Mouse (Mus musculus): ENCODE measurements around the gene Pde6b.

Pde6b gene

DNA sequence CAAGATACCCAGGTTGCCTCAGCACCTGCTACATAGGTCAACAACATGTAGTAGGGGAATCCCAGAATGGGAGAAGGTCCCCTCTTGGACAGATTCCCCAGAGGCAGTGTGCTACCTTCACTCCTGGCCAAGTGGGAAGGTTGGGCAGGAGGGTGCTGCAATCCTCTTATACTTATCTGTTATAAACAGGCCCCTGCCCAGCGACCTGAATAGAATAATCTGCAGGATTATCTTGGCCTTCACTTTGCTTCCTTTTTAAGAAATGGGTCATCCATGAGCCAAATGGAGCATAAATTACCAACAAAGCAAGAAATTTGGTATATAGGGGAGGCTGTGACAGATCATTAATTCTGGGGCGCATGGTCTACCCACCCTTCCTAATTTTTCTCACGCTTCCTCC lies 1.6 kb downstream of the Pde6b start:
- DNase-seq (ENCODE audit: low spot score): no peak

DNA sequence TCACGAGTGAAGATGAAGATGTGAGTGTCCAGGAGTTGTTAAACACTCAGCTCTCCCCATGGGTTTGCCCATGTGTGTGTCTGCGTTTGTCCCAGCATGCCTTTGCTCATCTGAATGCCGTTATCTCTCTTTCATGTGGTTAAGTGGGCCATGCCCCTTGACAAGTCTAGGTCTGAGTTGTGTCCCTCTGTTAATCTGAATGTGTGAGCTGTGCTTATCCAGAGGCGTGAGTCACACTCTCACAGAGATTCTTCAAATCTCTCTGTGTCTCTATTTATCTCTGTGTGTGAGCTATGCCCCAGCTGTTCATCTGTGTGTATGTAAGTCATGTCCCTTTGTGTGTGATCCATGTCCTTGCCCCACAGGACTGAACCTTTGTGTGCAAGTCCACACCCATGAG lies 15.3 kb downstream of the Pde6b start:
- DNase-seq (ENCODE audit: low spot score): no peak

DNA sequence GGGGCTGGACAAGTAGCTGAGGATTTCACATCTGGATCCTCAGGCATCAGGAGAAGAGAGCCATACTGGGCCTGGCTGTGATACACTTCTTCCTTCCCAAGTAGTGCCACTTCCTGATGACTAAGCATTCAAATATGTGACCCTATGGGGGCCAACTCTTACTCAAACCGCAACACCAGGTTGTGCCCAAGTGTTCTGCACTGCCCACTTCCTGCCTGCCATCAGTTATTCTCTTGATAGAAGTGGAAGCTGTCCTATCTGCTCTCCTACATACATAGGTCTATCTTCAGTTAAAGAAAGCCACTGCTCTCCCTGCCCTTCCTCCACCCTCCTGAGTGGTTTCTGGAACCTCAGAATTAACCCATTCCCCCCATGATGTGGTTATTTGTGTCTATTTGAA lies 17.3 kb downstream of the Pde6b start:
- no peak for DNase-seq (ENCODE audit: low spot score)

DNA sequence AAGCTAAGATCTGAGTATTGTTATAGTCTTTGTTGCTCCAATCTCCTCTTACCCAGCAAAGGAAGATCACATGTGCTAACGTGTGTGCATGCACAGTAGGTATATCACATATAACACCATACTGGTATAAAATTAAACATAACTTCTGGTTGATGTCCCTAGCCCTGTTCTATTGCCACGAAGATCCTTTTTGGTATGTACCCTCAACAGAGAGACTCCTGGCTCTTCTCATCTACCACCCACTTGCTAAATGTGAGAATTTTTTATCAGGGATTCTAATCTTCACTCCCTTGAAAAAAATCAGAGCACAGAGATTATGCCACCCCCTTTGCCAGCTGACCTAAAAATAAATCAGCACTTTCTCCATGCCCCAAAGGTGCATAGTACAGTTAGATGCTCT lies 18.8 kb downstream of the Pde6b start:
- DNase-seq (ENCODE audit: low spot score): no peak

DNA sequence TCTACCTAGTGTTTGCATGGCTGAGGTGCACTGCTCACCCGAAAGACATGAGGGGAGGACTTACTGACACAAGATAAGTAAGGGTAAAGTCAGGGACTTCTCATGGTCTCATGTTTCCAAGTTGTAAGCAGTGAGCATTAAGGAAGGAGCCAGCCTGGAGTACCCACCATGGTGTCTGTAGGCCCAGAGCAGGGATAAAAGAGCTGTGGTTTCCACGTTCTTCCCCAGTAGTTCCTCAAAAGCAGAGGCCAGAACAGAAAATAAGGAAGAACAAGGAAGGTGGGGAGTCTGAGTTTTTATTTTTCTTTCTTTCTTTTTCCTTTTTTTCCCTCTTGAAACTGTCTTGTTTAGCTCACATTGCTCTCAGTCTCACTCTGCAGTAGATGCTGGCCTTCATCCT lies 26.5 kb downstream of the Pde6b start:
- no peak for DNase-seq (ENCODE audit: low spot score)

DNA sequence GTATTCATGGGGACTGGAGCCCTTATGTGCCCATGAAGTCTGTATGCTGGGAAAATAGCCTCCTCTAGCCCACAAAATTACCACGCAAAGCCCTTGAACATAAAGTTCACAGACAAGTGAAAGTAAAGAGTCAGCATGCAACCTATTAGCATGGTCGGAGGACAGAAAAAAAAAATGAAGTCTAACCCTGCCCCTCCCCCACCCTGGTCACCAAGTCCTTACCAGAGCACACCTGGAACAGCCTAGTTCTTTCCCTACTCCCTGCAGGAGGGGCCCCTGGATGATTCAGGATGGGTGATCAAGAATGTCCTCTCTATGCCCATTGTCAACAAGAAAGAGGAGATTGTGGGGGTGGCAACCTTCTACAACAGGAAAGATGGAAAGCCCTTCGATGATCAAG lies 34.5 kb downstream of the Pde6b start:
- DNase-seq (ENCODE audit: low spot score): no peak

DNA sequence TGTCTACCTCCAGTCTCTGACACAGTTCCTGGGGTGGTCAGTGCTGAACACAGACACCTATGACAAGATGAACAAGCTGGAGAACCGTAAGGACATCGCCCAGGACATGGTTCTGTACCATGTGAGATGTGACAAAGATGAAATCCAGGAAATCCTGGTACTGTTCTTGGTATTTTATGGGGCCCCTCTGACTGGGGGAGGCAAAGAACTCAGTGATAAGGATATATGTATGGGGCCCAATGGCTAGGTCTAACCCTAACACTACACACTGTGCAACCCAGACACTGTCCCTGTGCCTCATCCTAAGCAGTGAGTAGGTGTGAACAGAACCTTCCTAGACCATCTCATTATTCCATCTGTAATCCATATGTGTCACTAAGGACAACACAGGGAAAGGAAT lies 35.2 kb downstream of the Pde6b start:
- DNase-seq (ENCODE audit: low spot score): no peak

DNA sequence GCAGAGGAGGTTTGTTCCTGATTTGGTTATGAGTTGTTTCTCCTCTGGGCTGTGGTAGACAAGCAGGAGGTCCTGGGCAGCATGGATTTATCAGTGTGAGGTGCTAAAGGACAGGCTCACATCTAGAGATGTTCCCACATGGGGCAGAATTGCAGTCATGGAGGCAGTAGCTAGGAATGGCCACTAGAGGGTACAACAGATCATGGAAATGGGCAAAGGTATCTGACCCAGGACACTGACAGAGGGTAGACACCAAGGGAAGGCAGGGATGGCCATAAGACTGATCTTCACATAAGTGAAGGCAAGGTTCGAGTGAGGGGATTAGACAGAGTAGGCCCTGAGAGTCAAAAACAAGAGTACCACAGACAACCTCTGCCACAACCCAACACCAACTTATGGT lies 39.0 kb downstream of the Pde6b start:
- peak; percentile 76 for DNase-seq (ENCODE audit: low spot score)

DNA sequence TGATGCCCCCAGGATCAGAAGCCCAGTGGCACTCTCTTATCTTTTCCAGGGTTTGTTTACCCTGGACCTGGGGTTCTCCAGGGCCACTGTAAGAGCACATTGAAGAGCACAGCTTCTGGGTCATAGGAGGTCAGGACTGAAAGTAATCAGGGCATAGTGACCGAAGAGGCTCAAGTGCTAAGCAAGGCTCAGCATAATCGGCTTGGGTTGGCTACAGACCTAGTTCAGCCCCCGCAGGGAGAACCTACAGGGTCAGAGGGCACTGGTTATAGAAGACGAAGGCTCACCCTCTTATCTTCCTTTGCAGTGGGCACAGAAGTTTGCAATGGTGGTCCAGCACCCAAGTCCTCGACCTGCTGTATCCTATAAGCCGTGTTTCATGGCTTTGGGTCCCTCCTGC lies 43.0 kb downstream of the Pde6b start:
- no peak for DNase-seq (ENCODE audit: low spot score)

DNA sequence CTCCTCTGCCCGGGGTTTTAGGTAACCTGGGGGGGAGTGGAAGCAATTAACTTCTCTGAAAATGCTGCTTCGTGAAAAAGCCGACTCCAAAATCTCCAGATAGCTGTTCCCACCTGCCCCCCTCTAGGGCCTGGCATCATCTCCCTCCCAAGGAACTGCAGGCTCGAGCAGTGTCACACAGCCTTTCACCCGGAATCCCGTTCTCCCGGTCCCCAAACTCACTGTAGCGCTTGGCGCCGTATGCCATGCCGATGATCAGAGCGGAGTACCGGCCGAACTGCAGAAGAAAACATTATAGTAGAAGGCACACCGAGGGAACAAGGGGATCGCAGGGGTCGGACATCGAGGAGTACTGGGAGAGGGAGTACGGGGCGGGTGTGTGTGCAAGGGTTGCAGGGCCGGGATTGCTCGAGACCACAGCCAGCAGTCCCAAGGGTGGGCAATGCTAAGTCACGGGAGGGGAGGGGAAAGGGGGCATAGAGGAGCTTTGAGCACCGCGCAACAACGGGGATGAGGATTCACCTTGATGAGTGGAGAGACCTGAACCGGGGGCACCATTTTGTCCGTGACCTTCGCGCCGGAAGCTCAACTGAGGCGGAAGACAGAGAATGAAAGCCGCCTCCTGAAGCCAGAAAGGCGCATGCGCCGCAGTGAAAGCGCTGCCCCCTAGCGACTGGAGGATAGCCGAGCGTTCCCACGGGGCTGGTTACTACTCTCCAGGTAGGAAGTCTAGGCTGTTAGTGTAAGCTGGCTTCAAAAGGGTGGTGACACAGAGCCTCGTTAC lies 45.8 kb downstream of the Pde6b start, which contains the start of gene Atp5k:
Gene Atp5k, minus strand, starts transcription at position 645 of the 784 bp plus-strand sequence.
- peak; percentile 96 for DNase-seq (ENCODE audit: low spot score)

DNA sequence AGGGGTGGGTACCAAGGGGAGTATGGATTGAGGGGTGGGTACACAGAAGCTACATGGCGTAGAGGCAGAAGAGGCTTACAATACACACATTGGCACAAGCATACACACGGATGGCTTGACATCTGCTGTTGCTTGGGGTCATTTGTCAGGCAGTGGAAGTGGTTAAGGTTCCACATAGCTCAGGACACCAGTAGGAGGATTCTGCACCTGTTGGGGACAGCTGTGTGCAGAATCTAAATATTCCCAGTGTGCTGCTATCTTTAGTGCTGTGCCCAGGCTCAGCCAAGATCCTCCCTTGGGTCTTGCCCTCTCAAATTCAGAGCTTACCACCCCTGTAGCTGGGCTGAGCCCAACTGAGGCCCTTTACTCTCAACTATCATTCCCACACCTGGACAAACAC lies 47.9 kb downstream of the Pde6b start:
- DNase-seq (ENCODE audit: low spot score): no peak

DNA sequence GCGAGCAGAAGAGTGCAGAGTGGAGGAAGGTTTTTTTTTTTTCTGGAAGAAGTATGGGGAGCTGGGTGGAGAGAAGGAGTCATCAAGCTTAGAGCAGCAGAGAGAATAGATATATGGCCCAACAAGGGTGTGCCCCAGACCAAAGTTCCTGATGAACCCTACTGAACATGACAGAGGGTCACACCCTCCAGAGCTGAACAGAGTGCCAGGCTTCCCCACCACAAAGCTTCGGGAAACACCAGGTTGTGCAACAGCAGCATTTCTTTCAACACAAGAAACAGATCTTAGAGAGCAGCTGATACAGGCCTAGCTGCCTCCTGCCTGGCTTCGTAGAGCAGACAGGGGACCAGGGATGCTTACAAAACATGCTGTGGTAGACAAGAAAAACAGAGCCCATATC lies 58.8 kb downstream of the Pde6b start:
- no peak for DNase-seq (ENCODE audit: low spot score)

DNA sequence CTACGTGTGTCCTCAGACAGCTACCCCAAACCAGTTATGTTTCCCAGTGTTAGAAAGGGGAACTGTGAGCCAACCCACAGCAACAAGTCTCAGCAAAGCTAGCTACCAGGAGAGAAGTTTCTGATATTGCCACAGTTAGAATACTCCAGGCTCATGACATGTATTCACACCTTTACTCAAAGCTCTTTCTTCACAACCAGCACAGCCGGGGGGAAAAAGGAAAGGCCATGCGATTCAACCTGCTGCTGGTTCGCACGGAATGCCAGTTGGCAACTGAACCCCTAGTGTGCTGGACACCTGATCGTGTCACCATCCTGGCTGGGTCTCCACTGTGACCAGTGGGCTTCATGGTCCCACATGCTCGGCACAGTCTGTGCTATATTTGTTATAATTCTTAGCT lies 59.7 kb downstream of the Pde6b start:
- DNase-seq (ENCODE audit: low spot score): no peak

DNA sequence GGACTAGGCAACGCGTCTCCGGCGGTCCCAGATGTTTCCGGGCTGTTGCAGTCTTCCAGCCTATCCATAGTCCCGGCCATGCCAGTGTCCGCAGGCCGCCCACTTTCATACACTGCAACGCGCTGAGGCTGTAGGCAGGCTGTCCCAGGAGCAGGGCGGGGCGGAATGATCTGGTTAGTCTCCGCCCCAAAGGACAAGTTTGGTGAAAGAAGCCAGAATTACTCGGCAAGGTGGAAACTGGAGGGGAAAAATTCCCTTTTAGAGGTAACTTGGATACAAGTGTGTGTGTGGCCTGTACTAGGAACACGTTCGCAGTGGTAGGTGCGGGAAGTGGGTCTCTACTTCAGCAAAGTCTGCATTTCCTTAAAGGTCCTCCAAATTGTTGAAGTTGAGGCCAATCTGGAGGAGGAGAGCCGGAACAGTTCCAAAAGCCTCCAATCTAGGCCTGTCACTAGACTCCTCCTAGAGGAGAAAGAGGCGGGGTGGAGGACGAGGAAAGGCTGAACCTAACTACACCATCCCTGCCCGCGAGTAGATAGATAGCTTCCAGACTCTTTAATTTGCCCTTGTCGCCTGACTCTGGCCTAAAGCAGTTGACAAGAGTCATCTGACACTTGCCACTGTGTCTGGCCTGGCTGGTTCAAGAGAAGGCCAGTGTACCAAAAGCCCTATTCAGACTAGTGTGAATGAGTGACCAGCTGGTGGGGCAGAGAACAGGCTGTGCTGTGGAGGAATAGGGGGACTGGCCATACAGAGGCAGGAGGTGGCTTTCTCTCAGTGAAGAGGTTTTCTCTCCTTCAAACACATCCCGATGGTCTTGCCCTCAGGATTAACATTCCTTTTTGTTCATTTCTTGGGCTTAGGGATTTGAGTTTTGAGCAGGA lies 60.8 kb downstream of the Pde6b start, which contains the start of gene Mfsd7a:
Gene Mfsd7a, minus strand, starts transcription at position 107 of the 884 bp plus-strand sequence.
- DNase-seq (ENCODE audit: low spot score): peak; percentile 84

DNA sequence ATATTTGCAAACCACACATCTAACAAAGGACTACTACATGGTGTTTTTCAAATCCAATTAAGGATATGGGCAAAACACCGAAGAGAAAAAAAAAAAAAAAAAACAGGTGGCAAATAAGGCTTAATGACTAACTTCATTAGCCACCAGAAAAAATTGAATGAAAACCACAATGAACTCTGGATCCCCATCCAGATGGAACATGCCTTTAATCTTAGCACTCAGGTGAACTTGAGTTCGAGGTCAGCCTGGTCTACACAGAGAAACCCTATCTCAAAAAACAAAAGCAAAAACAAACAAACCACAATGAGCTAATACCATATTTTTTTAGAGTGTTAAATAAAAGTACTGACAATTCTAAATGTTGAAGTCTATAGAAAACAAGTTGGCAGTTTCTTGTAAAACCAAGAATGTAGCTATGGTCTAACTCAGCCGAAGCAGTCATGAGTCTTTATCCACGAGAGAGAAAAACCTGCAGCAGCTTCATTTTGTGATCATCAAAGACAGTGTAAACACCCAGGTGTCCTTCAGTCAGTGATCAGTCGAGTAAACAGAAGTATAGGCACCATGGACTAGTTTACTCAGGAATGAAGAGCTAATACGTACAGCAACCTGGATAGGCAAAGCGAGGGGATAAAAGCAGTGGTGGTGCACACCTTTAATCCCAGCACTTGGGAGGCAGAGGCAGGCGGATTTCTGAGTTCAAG lies 62.8 kb downstream of the Pde6b start:
- no peak for DNase-seq (ENCODE audit: low spot score)

DNA sequence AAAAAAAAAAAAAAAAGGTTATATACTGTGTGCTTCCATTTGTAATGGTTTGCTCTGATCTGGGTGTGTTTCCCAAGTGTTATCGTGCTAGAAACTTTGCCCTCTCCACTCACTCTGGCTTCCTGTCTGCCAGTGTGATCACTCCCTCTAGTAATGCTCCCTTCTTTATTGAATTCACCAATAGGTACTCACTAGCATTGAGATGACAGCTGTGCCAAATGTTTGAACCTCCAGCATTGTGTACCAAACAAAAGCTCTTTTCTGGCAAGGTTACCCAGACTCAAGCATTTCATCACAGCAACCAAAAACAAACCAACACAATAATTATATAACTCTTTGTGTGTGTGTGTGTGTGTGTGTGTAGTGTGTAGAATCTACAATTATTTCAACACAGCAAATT lies 63.4 kb downstream of the Pde6b start:
- DNase-seq (ENCODE audit: low spot score): no peak

DNA sequence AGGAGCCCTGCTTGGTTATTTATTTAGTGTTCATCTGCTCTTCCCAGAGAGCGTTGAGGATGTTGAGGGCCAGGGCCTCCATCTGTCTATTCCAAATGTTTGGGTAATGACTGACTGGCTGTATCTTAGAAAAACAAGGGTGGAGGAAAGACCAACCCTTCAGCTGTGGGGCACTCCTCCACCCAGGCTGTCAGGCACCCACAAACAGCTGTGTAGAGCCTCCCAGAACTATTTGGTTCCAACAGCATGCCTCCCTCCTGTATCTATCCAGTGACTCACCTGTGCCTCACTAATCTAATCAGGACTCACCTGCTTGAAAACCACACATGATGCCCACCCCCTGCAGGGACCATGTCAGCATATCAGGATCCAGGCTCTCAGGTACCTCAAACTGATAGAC lies 64.2 kb downstream of the Pde6b start:
- DNase-seq (ENCODE audit: low spot score): no peak

DNA sequence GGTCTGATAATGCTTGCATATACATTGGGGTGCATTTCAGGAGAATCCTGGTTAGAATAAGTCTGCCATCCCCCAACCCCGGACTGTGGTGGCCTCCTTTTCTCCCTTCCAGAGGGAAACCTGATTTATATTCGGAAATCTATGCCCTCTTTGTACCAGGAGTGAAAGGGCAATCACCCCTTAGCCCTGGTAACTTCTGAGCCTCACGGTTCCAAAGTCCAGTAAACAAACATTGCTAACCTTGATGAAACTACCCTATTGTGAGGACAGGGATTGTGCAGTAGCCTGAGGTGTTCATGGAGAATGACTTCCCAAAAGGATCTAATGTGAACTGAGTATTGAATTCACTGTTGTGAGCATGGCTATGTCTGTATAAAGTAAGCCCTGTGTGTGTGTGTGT lies 65.9 kb downstream of the Pde6b start:
- DNase-seq (ENCODE audit: low spot score): no peak

DNA sequence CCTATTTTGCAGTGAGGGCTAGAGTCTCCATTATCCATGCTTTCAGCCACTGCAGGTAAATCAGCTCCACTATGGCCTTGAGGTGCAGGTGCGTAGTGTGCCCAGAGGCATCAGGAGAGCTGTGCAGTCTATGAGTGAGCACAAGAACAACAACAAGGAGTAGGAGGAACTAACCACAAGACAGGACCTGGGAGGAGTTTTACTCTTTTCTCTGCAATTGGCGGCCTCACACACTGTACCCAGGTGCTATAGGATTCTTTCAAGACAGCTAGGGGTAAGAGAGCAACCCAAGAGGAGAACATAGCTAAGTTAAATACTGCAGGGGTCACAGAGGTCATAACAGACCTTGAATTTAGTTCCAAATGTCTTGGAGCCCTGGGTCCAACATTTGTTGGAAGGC lies 70.5 kb downstream of the Pde6b start:
- DNase-seq (ENCODE audit: low spot score): no peak

DNA sequence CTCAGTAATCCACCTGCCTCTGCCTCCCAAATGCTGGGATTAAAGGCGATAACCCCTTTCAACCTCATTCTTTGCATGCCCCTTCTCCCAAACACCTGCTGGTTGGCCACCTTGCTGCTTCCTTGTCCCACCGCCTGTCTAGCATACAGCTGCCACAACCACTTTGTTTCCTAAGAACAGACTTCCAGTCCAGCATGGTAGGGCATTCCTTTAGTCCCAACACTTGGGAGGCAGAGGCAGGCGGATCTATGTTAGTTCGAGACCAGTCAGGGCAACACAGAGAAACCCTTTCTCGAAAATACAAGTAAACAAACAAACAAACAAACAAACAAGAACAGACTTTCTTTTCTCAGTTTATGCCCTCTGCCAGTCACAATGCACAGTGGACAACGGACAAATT lies 72.3 kb downstream of the Pde6b start:
- DNase-seq (ENCODE audit: low spot score): no peak

DNA sequence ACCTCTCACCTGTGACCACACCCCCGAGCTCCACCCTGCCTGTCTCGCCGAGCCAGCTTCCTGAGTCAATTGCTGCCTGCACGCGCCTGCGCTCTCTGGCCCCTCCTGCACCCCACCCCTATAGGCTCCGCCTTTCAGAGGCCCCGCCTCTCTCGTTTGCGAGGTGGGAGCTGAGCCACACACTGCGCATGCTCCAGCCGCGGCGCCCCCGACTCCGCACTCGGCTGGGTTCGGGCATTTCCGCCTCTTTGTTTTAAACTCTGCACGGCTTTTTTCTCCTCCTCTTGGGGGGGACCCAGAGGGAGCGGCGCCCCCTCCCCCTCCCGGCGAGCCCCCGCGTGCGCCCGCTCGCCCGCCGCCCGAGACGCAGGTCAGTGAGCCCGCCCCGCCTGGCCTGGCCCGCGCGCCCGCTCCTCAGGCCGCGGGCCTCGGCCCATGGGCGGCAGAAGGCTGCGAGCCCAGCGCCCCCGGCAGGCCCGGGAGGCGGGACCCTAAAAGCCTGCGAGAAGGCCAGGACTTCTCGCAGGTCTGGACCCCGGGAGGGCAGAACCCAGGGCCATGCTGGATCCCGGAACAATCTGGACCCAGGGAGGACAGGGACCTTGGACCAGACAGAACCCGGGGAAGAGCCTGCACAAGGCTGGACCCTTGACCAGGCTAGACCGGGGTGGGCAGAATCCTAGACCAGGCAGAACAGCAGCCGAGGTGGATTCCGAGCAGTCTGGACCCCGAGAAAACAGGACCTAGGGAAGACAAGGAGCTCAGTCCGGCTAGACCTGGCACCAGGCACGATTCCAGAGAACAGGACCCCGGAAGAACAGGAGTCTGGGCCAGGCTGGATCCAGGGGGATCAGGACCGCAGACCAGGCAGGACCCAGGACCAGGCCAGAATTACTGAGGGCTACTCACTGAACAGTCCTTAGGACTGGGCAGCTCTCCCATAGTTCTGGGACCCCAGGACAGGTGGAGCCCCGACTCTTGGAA lies 73.2 kb downstream of the Pde6b start, which contains the start of gene Pcgf3:
Gene Pcgf3, plus strand, starts transcription at position 151 of the 984 bp plus-strand sequence.
- DNase-seq (ENCODE audit: low spot score): peak; percentile 96

All from embryo, embryonic 10 days (tissue).